Mouse (Mus musculus) thymus, adult 2 months (tissue): ENCODE results near the gene Arpc3. TPM values are rescaled to one million over a fixed set of nuclear protein-coding genes. Genes with fewer than 3 reads are reported as not detected.

Experiments used
- DNase-seq: peaks from one replicate; pipeline ENCODE4 v3.0.0; 2021
- H3K27ac ChIP-seq: fragments of 200-500 bp; 2 replicates; pipeline ENCODE4 v1.5.1; 2012; ENCODE audit warnings: low read length, control low read depth; ENCODE audit not compliant: control insufficient read depth, insufficient read depth
- H3K27me3 ChIP-seq: fragments of 200-500 bp; 2 replicates; pipeline ENCODE4 v1.6.1; 2012; ENCODE audit warnings: mild to moderate bottlenecking, low read length, moderate library complexity, mixed read lengths; ENCODE audit not compliant: control insufficient read depth, insufficient read depth
- H3K36me3 ChIP-seq: fragments of 200-500 bp; 2 replicates; pipeline ENCODE4 v1.6.1; 2012; ENCODE audit warnings: mild to moderate bottlenecking, low read length, moderate library complexity; ENCODE audit not compliant: control insufficient read depth, insufficient read depth
- H3K4me1 ChIP-seq: fragments of 200-500 bp; replicated peaks from 2 replicates; pipeline ENCODE4 v1.6.1; 2012; ENCODE audit warnings: low read length; ENCODE audit not compliant: control insufficient read depth, insufficient read depth
- H3K4me3 ChIP-seq: fragments of 200-500 bp; 2 replicates; pipeline ENCODE4 v1.5.1; 2012; ENCODE audit warnings: mild to moderate bottlenecking, low read length, control low read depth, moderate library complexity; ENCODE audit not compliant: control insufficient read depth, insufficient read depth
- CTCF ChIP-seq: fragments of 200-500 bp; IDR thresholded peaks from 2 replicates; pipeline ENCODE4 v1.5.1; 2012; ENCODE audit warnings: mild to moderate bottlenecking, control low read depth, low read length, moderate library complexity, borderline replicate concordance; ENCODE audit not compliant: control insufficient read depth, poor library complexity, insufficient read depth; ENCODE audit errors: extremely low read depth
- POLR2A ChIP-seq: fragments of 200-500 bp; IDR thresholded peaks from 2 replicates; pipeline ENCODE4 v1.6.1; 2012; ENCODE audit warnings: mild to moderate bottlenecking, low read length, control low read depth, moderate library complexity; ENCODE audit not compliant: control insufficient read depth, poor library complexity, insufficient read depth; ENCODE audit errors: extremely low read depth
- WGBS: fragments of 180-500 bp; shearing (Covaris S2); methylation state at CpG from one replicate; pipeline ENCODE4 v1.1.7; 2018; 5-methylcytosine and 5-hydroxymethylcytosine counted together
- polyA plus RNA-seq: library from polyadenylated mRNA; depleted of rRNA; stranded (reverse); fragments of >200 nt; gene quantifications from 2 replicates; pipeline ENCODE4 v1.2.3, GENCODE M21; 2012; rRNA removed

The Arpc3 gene
- polyA plus RNA-seq, 1 experiment = 224 TPM

DNA sequence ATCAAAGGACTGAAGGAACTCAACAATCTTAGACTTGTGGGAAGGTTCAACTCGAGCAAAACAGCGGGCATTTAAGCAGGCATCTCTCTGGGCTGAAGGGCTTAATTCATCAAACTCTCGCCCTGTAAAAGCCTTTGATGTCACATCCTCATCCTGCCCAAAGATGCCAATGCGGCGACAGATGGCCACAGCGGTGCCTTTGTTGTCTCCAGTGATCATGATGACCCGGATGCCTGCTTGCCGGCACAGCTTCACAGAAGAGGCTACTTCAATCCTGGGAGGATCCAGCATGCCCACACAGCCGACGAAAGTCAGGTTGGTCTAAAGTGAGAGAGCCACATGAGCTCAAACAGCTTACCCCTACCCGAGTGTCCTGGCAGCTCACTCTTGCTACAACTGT, 69.0 kb downstream of the Arpc3 start:
- no peak overlapping the region for H3K4me3 ChIP-seq
- TF ChIP-seq CTCF = no peak
- WGBS = 96% methylated on average over 11 of the region's 11 CpGs
- DNase-seq = no peak
- peaks cover 90% of the 10 kb centered on the region for H3K36me3 ChIP-seq
- no peaks in the 10 kb centered on the region for H3K27me3 ChIP-seq
- H3K4me1 ChIP-seq = no peaks in the 10 kb centered on the region
- no peak overlapping the region for H3K27ac ChIP-seq

DNA sequence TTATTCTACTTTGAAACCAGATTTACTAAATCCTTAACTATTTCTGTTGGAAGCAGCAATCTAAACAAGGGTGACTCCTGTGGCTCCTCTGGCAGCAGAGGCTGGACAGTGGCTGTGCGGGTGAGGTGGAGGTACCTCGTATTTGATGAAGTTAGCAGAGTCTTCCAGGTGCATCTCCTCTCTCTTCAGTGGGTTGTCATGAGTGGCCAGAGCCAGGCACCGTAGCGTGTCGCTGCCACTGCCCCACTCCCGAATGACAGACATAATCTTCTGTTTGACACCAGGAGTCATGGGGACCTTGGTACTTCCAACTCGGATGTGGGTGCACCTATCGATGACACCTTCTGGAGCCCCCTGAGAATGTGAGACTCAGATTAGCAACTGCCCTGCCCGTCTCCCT, 69.8 kb downstream of the Arpc3 start:
- Histone ChIP-seq H3K27me3 (no peaks in the 10 kb centered on the region), H3K36me3 (peaks cover 92% of the 10 kb centered on the region), H3K27ac (no peak overlapping the region), H3K4me1 (no peaks in the 10 kb centered on the region), H3K4me3 (no peak overlapping the region)
- whole genome bisulfite sequencing = 96% methylated on average over 9 of the region's 9 CpGs
- no peak for DNase-seq
- TF ChIP-seq CTCF = no peak
- TF ChIP-seq POLR2A = no peak

Other genes starting within 250 kb of the Arpc3 start
- gene Ppp1cc, start 233.6 kb upstream of the Arpc3 start, polyA plus RNA-seq = 194 and 220 TPM in 2 replicates
- 43.9 and 49.9 TPM in 2 replicates for gene Hvcn1, start 185.1 kb upstream of the Arpc3 start, polyA plus RNA-seq
- 41.4 and 45.0 TPM in 2 replicates for gene Tctn1, start 127.4 kb upstream of the Arpc3 start, polyA plus RNA-seq
- gene Pptc7, start 107.5 kb upstream of the Arpc3 start, polyA plus RNA-seq = 72.4 and 78.8 TPM in 2 replicates
- gene Rad9b, start 37.6 kb upstream of the Arpc3 start, polyA plus RNA-seq = 6.3 and 7.2 TPM in 2 replicates
- gene Vps29, start 37.5 kb upstream of the Arpc3 start, polyA plus RNA-seq = 38.7 and 54.5 TPM in 2 replicates
- gene Gpn3, start 20.0 kb upstream of the Arpc3 start, polyA plus RNA-seq = 103 TPM in 2 replicates
- 52.6 and 54.4 TPM in 2 replicates for gene Fam216a, start 19.5 kb upstream of the Arpc3 start, polyA plus RNA-seq
- 39.9 and 48.2 TPM in 2 replicates for gene Anapc7, start 29.8 kb downstream of the Arpc3 start, polyA plus RNA-seq
- 84.7 and 175 TPM in 2 replicates for gene Atp2a2, start 110.3 kb downstream of the Arpc3 start, polyA plus RNA-seq
- gene Ift81, start 222.6 kb downstream of the Arpc3 start, polyA plus RNA-seq = 0.52 and 1.6 TPM in 2 replicates